Mouse (Mus musculus) left cerebral cortex, postnatal 25 days (tissue): Measurements from ENCODE around the gene Tyw1. TPM values are rescaled to one million over a fixed set of nuclear protein-coding genes. Genes with fewer than 3 reads are reported as not detected.
"Not testable (repeated sequence)": the region's sequence is repeated elsewhere in the genome, so short reads cannot be mapped to it uniquely, and the experiment has no call there.

ENCODE experiments used
- DNase-seq, 2 experiments: peaks; one replicate each; pipeline ENCODE4 v3.0.0; 2022; ENCODE audit warnings: low spot score in 2 of 2, mixed read lengths in 1 of 2
- intact Hi-C: fragments of 180-260 bp; cut with DNase I; formaldehyde crosslinking; loops from one replicate; pipeline ENCODE4 v1.15.1; 2025
- total RNA-seq, 2 experiments: library from RNA; stranded (reverse); gene quantifications; 2 replicates each; pipeline ENCODE4 v1.2.3; 2021

The Tyw1 gene
- total RNA-seq, result 10 to 100 TPM; 15.5 to 16.4 TPM

DNA sequence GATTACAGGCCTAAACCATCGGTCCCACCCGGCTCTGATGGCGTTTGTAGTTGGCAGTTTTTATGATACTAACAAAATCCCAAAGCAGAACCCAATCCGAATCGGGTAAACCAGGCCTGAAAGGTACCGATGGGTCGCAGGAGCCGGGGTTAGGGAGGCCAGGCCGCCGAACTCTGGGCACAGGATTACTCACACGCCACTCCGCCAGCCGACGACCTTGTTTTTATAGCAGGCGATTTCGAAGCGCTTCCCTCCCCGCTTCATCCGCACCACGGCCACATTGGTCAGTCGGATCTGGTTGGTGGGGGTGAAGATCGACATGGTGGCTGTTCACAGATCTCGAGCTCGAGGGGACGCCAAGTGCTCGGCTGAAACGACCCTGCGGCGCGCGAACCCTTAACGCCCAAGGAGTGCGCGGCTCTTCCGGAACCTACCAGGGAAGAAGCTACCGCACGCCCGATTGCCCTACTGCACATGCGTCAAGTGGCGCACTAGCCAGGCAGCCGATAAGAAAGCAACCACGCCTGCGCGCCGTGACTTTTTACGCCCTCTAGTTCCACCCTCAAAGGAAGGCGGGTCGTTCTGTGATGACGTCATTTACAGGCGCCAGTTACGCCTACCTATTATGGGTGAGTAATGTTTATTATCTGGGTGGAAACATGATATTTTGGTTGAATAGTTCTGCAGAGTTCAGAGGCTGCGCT, at the start of gene Tyw1, which contains the start of gene Sbds:
TSS of gene Tyw1 (plus strand) at position 603 of the 704 bp plus-strand sequence.
TSS of gene Sbds (minus strand) at position 514 of the 704 bp plus-strand sequence.
- intact Hi-C loops, result loop anchor here (10.0 kb wide), 1 partner anchor 540 kb away; the partner anchor contains the start of gene Mrps17
- DNase-seq, result peak; percentile 98 to 99

DNA sequence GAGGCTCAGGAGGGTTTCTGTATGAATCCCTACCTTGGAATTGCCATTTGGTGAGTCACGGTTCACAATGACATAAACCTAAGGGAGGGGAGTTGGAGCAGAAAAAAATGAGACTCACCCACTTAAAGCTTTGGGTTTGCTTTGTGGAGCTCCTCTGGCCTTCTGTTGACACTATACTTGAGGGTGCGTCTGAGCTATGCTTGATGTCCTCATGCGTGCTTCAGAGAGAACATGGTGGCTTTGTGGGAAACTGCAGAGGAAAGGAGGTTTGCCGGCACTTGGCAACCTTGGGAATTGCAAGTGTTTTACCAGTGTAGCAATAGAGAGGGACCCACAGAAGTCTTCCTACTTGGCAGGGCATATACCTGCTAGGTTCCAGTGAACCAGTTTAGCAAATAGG, 48.1 kb upstream of the Tyw1 start:
- no peak for DNase-seq
- intact Hi-C loops, result no loop called here

DNA sequence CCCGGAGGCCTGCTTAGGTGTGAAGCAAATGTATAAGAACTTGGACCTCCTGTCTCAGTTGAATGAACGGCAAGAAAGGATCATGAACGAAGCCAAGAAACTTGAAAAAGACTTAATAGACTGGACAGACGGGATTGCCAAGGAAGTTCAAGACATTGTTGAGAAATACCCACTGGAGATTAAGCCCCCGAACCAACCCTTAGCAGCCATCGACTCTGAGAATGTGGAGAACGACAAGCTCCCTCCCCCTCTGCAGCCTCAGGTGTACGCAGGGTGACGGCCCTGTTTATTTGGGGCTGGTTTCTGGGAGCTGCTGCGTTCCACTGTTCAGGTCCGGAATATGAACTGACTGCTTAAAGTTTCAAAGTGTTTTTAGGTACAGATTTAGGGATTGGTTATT, 42.5 kb upstream of the Tyw1 start:
- DNase-seq, result no peak
- intact Hi-C loops, result no loop called here

- intact Hi-C loops, result no loop called here
Observed at GRCm38 (mm10) chr5:130216781-130217180, 38.6 kb upstream of the Tyw1 start, which contains the start of gene Tmem248. TSS of gene Tmem248 (plus strand) at chr5:130217081.

GRCm38 (mm10) chr5:130217406-130217805, 38.0 kb upstream of the Tyw1 start:
- intact Hi-C loops, result no loop called here
- no peak for DNase-seq

More at GRCm38 (mm10) chr5:130216781-130217180, 38.6 kb upstream of the Tyw1 start, which contains the start of gene Tmem248:
- DNase-seq, result no peak

DNA sequence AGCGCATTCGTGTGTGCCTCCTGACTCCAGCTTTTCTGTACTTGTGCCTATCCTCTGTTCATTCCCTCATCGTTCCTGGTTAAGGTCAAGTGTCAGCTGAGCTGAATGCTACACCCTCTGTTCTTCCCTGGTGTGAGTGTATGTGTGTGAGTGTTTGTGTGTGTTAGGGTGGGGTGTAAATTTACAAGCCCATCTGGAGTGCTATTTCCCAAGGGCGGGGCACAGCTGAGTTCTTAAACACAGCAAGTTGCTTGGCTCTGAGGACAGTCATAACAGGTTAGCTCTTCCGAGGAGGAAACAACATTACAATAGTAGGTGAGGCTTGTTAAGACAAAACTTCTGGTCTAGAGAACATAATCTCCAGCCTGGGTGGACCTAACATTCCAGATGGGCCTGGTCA, 37.1 kb upstream of the Tyw1 start:
- no peak for DNase-seq
- intact Hi-C loops, result no loop called here

DNA sequence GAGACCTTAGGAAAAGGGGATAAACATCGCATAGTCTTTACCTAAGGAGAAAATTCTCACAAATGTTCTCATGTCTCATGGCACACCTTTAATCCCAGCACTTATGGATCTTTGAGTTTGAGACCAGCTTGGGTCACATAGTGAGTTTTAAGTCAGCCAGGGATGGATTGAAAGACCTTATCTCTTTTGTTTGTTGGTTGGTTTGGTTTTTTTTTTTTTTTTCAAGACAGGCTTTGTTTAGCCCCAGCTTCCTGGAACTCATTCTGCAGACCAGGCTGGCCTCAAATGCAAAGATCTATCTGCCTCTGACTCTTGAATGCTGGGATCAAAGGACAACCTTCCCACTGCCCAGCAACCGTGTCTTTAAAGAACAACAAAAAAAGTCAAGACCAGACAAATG, 34.1 kb upstream of the Tyw1 start:
- DNase-seq, result no peak
- intact Hi-C loops, result loop anchor here (2.0 kb wide), 1 partner anchor 51 kb away; the partner anchor contains the start of gene Rabgef1

DNA sequence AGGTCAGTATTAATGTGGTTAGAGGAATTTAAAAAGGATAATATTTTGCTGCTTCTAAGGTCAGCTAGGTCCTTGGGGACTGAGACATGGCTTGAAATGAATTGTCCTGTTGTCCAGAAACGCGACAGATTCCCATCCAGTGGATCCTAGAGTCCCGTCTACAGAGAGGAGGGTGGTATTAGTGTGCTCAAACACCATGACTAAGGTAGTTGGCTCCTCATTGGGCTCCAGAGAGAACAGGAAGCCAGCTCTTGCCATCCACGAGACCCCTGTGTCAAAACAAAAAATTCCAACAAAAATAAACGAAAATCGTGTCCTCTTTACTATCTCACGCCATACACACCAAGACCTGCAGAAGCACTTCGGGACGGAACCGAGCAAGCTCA, 33.7 kb upstream of the Tyw1 start:
- DNase-seq, result no peak
- intact Hi-C loops, result loop anchor here (2.0 kb wide), 1 partner anchor 51 kb away; the partner anchor contains the start of gene Rabgef1

DNA sequence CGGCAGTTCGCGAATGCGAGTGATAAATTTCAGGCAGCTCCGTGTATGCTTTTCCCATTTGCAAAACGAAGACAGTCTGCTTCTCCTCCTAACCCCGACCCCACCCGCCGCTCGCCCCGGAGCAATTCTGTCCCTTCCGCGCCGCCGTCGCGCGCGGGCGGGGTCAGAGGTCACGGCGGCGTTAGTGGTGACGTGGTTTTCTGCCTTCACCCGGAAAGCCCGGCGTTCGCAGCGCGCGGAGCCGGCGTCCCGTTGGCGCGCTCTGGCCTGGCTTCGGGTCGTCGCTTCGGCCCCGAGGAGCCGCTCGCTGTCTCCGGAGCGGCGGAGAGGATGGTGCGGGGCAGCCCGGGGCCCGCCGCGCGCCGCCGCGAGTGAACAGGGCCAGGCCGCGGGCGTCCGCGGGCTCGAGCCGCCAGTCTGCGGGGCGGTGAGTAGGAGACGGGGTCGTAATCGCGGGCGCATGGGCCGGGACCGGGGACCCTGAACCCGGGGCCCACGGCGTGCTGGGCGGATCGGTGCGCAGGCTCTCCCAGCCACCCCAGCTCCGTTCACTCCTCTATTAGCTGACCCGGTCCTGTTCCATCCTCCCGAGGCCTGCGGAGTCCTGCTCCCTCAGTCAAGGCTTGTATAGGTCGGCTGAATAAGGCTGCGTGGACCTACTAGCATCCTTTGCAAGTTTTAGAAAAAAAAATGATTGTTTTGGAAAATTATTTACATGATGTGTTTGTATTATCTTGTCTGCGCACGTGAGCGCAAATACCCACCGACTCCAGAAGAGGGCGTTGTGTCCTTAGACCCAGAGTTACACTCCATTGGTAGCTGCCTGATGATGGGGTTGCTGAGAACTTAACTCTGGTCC, 33.0 kb upstream of the Tyw1 start:
- DNase-seq, result peak; percentile 93 to 95
- intact Hi-C loops, result no loop called here

GRCm38 (mm10) chr5:130226790-130227189, 28.6 kb upstream of the Tyw1 start:
- no peak for DNase-seq
- intact Hi-C loops, result no loop called here

DNA sequence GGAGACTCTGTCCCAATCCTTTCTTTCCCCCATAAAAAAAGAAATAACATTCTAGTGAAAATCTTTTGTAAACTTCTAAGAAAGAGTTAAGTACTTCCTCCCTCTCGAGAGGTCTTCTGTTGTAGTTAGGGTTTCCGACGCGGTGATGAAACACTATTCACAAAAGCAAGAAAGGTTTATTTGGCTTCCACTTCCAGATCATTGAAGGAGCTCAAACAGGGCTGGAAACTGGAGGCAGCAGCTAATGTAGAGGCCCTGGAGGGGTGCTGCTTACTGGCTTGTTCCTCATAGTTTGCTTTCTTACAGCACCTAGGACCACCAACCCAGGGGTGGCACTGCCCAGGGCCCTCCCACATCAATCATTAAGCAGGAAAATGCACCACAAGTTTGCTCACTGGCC, 27.3 kb upstream of the Tyw1 start:
- no peak for DNase-seq
- intact Hi-C loops, result no loop called here

DNA sequence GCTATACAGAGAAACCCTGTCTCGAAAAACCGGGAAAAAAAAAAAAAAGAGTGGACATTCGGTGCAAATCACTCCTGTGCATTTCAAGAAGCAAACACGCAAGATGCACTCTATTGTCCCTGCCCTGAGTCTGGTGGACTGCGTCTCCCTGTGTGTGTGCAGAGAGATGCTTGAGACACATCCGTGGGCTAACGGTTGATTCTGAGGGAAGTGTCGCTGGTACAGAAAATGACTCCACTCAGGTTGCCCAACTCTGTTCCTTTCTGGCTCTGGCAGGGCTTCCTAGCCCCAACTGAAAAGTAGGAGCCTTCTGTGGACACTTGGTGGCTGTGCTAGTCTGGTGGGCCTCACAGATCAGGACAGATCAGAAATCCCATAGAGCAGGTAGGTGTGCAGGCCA, 19.1 kb upstream of the Tyw1 start:
- no peak for DNase-seq
- intact Hi-C loops, result no loop called here

- no peak for DNase-seq
- intact Hi-C loops, result no loop called here
Observed at GRCm38 (mm10) chr5:130239236-130239635, 16.2 kb upstream of the Tyw1 start.

- no peak for DNase-seq
- intact Hi-C loops, result no loop called here
Observed at GRCm38 (mm10) chr5:130239856-130240255, 15.6 kb upstream of the Tyw1 start.

DNA sequence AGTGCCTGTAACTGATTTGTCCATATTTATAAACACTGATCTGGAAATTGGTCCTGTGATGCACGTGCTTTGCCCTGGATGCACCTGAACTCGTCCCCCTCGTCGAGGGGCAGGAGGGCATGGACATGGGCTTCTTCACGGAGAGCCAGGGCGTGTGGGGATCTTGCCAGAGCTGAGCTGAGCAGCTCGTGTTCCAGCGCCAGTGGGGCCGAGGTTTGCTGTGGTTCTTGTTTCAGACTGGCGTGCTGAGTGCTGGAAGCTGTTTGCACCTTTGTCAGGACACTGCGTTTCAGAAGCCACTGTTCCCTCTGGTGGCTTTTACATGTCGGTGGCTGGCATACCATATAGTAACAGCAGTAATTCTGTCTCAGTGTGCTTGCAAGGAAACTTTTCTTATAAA, 14.0 kb upstream of the Tyw1 start:
- no peak for DNase-seq
- intact Hi-C loops, result no loop called here

- intact Hi-C loops, result no loop called here
- DNase-seq, result no peak
Observed at GRCm38 (mm10) chr5:130247823-130248222, 7.6 kb upstream of the Tyw1 start.

DNA sequence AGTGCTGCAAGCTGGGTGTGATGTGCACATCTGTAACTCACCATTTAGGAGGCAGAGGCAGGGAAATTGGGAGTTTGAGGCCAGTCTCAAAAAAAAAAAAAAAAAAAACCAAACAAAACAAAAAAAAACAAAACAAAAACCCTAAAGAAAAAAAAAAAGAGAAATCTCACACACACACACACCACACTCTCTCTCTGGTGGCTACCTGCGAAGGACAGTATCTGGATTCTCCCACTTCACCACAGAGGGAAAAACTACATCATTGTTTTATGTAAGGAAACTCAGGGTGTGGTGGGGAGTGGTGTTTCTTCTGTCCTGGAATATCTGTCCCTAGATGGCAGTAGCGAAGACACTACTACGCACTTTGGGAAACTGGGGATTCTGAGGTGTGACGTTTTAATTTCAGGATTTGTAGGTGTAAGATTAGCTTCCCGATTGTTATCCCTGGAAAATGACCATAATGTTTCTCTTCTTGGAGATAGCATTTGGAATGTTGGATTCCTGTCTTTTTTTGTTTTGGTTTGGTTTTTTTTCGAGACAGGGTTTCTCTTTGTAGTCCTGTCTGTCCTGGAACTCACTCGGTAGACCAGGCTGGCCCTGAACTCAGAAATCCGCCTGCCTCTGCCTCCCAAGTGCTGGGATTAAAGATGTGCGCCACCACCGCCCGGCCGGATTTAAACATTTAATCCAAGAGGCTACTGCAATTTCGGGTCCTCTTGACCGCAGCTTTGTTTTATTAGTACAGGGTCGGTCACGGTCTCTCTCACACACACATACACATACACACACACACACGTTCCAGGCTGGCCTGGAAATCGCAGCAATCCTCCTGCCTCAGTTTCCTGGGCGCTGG, 1.0 kb upstream of the Tyw1 start:
- intact Hi-C loops, result loop anchor here (10.0 kb wide), 1 partner anchor 540 kb away; the partner anchor contains the start of gene Mrps17
- peak in 1 of 2 experiments; percentile 66 for DNase-seq

DNA sequence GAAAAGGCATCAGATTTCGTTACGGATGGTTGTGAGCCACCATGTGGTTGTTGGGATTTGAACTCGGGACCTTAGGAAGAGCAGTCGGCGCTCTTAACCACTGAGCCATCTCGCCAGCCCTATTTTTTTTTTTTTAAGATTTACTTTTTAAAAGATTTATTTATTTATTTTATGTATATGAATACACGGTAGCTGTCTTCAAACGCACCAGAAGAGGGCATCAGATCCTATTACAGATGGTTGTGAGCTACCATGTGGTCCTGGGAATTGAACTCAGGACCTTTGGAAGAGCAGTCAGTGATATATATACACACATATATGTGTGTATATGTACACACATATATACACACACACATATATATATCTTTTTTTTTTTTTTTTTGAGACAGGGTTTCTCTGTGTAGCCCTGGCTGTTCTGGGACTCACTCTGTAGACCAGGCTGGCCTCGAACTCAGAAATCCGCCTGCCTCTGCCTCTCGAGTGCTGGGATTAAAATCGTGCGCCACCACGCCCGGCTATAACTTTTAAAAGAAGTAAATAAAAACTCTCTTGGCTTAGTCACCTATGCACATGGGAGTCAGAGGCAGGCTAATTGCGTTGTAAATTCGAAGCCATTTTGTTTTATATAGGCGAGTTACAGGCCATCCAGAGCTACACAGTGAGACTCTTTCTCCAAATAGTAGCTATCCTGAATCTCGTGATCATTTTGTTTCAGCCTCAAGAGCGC, 543 bp downstream of the Tyw1 start:
- intact Hi-C loops, result loop anchor here (10.0 kb wide), 1 partner anchor 541 kb away; the partner anchor contains the start of gene Mrps17
- not testable (repeated sequence) for DNase-seq
